Mouse (Mus musculus): Measurements from ENCODE around the gene Tpd52l2. TPM values are rescaled to one million over a fixed set of nuclear protein-coding genes. Genes with fewer than 3 reads are reported as not detected.
A peak's percentile ranks its signal among the peaks of the same experiment; 100 is the strongest.

Gene Tpd52l2
- polyA plus RNA-seq, 1 experiment from 2014 or later, result 112 TPM

- H3K9me3 ChIP-seq (ENCODE audit: control insufficient read depth, low read length), result no peaks in the 10 kb centered on the region
- H3K9ac ChIP-seq (replicated peaks; ENCODE audit: low read length), result peak overlapping the region; percentile 89
- peak overlapping the region; percentile 67 for H3K4me2 ChIP-seq (ENCODE audit: low read length)
- H3K27ac ChIP-seq (replicated peaks; ENCODE audit: low read depth, low read length), result peak overlapping the region; percentile 95
- H3K27me3 ChIP-seq (ENCODE audit: control insufficient read depth, insufficient read depth, low read length), result no peaks in the 10 kb centered on the region
- DNase-seq, result no peak
- H3K4me3 ChIP-seq (replicated peaks; ENCODE audit: low read depth, low read length), result peak overlapping the region; percentile 94
- ATAC-seq (ENCODE audit: low FRiP score, low TSS enrichment), result no peak
- peaks cover 32% of the 10 kb centered on the region for H3K36me3 ChIP-seq (ENCODE audit: control insufficient read depth, insufficient read depth, low read length)
- H3K4me1 ChIP-seq (ENCODE audit: control insufficient read depth, insufficient read depth, low read length), result peaks cover 24% of the 10 kb centered on the region
- WGBS, result 76% methylated on average over 3 of the region's 3 CpGs
Measured at GRCm38 (mm10) chr2:181519201-181519600, 22.3 kb downstream of the Tpd52l2 start.

DNA sequence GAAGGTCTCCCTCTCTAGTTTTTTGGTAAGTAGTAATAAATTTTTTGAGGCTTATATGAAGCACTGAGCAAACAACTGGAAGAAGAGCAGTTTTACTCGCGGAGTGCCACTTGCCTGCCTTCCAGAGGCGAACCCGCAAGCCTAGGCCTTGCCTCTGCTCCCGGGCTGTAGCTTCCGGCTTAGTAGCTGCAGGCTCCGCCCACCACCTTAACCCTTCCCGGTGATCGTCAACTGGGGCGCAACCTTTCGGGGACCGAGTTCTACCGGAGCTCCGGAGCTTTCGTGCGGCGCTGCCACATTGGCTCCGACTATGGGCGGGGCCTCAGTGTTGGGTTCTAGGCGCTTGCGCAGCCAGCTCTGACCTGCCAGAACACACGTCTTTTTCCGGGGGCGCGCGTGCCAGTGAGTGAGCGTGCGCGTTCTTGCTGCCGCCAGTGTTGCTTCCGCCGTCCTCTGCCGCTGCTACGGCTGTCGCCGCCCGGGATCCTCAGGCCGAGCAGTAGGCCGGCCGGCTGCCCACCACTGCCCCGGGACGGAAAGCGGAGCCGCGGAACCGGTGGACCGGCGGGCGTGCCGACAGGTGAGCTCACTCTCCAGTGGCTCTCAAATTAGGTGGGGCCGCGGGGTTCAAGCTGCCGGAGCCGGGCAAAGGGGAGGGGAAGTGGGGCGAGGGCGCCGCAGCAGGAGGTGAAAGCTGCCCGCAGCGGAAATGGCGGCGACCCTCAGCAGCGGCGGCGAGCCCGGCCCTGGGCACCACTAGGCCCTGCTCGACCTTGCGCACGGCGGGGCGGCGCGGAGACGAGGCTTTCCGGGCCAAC lies 23.4 kb downstream of the Tpd52l2 start, which contains the start of gene Dnajc5:
Gene Dnajc5, plus strand, starts transcription at position 368 of the 818 bp plus-strand sequence.
- ATAC-seq (ENCODE audit: low FRiP score, low TSS enrichment) (peak; percentile 97), DNase-seq (peak; percentile 99)
- Histone ChIP-seq H3K36me3 (ENCODE audit: control insufficient read depth, insufficient read depth, low read length) (peaks cover 24% of the 10 kb centered on the region), H3K4me3 (replicated peaks; ENCODE audit: low read depth, low read length) (peak within 1 kb of the TSS; percentile 94), H3K9me3 (ENCODE audit: control insufficient read depth, low read length) (no peaks in the 10 kb centered on the region), H3K27ac (replicated peaks; ENCODE audit: low read depth, low read length) (peak within 1 kb of the TSS; percentile 95), H3K9ac (replicated peaks; ENCODE audit: low read length) (peak within 1 kb of the TSS; percentile 89), H3K4me2 (ENCODE audit: low read length) (peak within 1 kb of the TSS; percentile 67), H3K27me3 (ENCODE audit: control insufficient read depth, insufficient read depth, low read length) (no peaks in the 10 kb centered on the region), H3K4me1 (ENCODE audit: control insufficient read depth, insufficient read depth, low read length) (peaks cover 24% of the 10 kb centered on the region)
- under 1% methylated on average over 72 of the region's 74 CpGs for WGBS

- DNase-seq, result no peak
- Histone ChIP-seq H3K9me3 (ENCODE audit: control insufficient read depth, low read length) (no peaks in the 10 kb centered on the region), H3K36me3 (ENCODE audit: control insufficient read depth, insufficient read depth, low read length) (peaks cover 20% of the 10 kb centered on the region), H3K4me1 (ENCODE audit: control insufficient read depth, insufficient read depth, low read length) (peaks cover 24% of the 10 kb centered on the region), H3K27me3 (ENCODE audit: control insufficient read depth, insufficient read depth, low read length) (no peaks in the 10 kb centered on the region), H3K27ac (replicated peaks; ENCODE audit: low read depth, low read length) (peak overlapping the region; percentile 95), H3K4me3 (replicated peaks; ENCODE audit: low read depth, low read length) (peak overlapping the region; percentile 94), H3K9ac (replicated peaks; ENCODE audit: low read length) (peak overlapping the region; percentile 89), H3K4me2 (ENCODE audit: low read length) (peak overlapping the region; percentile 67)
- WGBS, result under 1% methylated on average over 17 of the region's 17 CpGs
- ATAC-seq (ENCODE audit: low FRiP score, low TSS enrichment), result no peak
Measured at GRCm38 (mm10) chr2:181520936-181521227, 23.9 kb downstream of the Tpd52l2 start.

- peak overlapping the region; percentile 94 for H3K4me3 ChIP-seq (replicated peaks; ENCODE audit: low read depth, low read length)
- peaks cover 14% of the 10 kb centered on the region for H3K36me3 ChIP-seq (ENCODE audit: control insufficient read depth, insufficient read depth, low read length)
- H3K4me2 ChIP-seq (ENCODE audit: low read length), result peak overlapping the region; percentile 67
- 70% methylated on average over 10 of the region's 10 CpGs for WGBS
- ATAC-seq (ENCODE audit: low FRiP score, low TSS enrichment) (no peak), DNase-seq (no peak)
- no peaks in the 10 kb centered on the region for H3K27me3 ChIP-seq (ENCODE audit: control insufficient read depth, insufficient read depth, low read length)
- H3K9me3 ChIP-seq (ENCODE audit: control insufficient read depth, low read length), result no peaks in the 10 kb centered on the region
- peaks cover 24% of the 10 kb centered on the region for H3K4me1 ChIP-seq (ENCODE audit: control insufficient read depth, insufficient read depth, low read length)
- peak overlapping the region; percentile 89 for H3K9ac ChIP-seq (replicated peaks; ENCODE audit: low read length)
- H3K27ac ChIP-seq (replicated peaks; ENCODE audit: low read depth, low read length), result no peak overlapping the region
Measured at GRCm38 (mm10) chr2:181521491-181521890, 24.5 kb downstream of the Tpd52l2 start.

- no peak for ATAC-seq (ENCODE audit: low FRiP score, low TSS enrichment)
Measured at GRCm38 (mm10) chr2:181522811-181523210, 25.9 kb downstream of the Tpd52l2 start.

GRCm38 (mm10) chr2:181525526-181525925 lies 28.6 kb downstream of the Tpd52l2 start:
- Histone ChIP-seq H3K27ac (replicated peaks; ENCODE audit: low read depth, low read length) (no peak overlapping the region), H3K27me3 (ENCODE audit: control insufficient read depth, insufficient read depth, low read length) (no peaks in the 10 kb centered on the region), H3K4me3 (replicated peaks; ENCODE audit: low read depth, low read length) (no peak overlapping the region), H3K4me2 (ENCODE audit: low read length) (no peak overlapping the region), H3K9ac (replicated peaks; ENCODE audit: low read length) (no peak overlapping the region), H3K9me3 (ENCODE audit: control insufficient read depth, low read length) (no peaks in the 10 kb centered on the region), H3K4me1 (ENCODE audit: control insufficient read depth, insufficient read depth, low read length) (peaks cover 13% of the 10 kb centered on the region), H3K36me3 (ENCODE audit: control insufficient read depth, insufficient read depth, low read length) (no peaks in the 10 kb centered on the region)
- DNase-seq (no peak), ATAC-seq (ENCODE audit: low FRiP score, low TSS enrichment) (no peak)
- WGBS, result 94% methylated on average over 5 of the region's 5 CpGs

More at GRCm38 (mm10) chr2:181522811-181523210, 25.9 kb downstream of the Tpd52l2 start:
- Histone ChIP-seq H3K27me3 (ENCODE audit: control insufficient read depth, insufficient read depth, low read length) (no peaks in the 10 kb centered on the region), H3K4me3 (replicated peaks; ENCODE audit: low read depth, low read length) (no peak overlapping the region), H3K4me2 (ENCODE audit: low read length) (no peak overlapping the region), H3K36me3 (ENCODE audit: control insufficient read depth, insufficient read depth, low read length) (peaks cover under 1% of the 10 kb centered on the region; the same call in 1 of the 2 replicates), H3K9me3 (ENCODE audit: control insufficient read depth, low read length) (no peaks in the 10 kb centered on the region), H3K27ac (replicated peaks; ENCODE audit: low read depth, low read length) (no peak overlapping the region), H3K9ac (replicated peaks; ENCODE audit: low read length) (no peak overlapping the region), H3K4me1 (ENCODE audit: control insufficient read depth, insufficient read depth, low read length) (peaks cover 24% of the 10 kb centered on the region)
- WGBS, result 74% methylated on average over 5 of the region's 5 CpGs
- peak; percentile 40 for DNase-seq

GRCm38 (mm10) chr2:181529076-181529475 lies 32.1 kb downstream of the Tpd52l2 start:
- Histone ChIP-seq H3K4me1 (ENCODE audit: control insufficient read depth, insufficient read depth, low read length) (no peaks in the 10 kb centered on the region), H3K4me2 (ENCODE audit: low read length) (no peak overlapping the region), H3K27me3 (ENCODE audit: control insufficient read depth, insufficient read depth, low read length) (no peaks in the 10 kb centered on the region), H3K9ac (replicated peaks; ENCODE audit: low read length) (no peak overlapping the region), H3K27ac (replicated peaks; ENCODE audit: low read depth, low read length) (no peak overlapping the region), H3K36me3 (ENCODE audit: control insufficient read depth, insufficient read depth, low read length) (no peaks in the 10 kb centered on the region), H3K9me3 (ENCODE audit: control insufficient read depth, low read length) (0 out of 2 replicates have a peak, but pooled peaks cover 5% of the 10 kb centered on the region), H3K4me3 (replicated peaks; ENCODE audit: low read depth, low read length) (no peak overlapping the region)
- ATAC-seq (ENCODE audit: low FRiP score, low TSS enrichment) (no peak), DNase-seq (no peak)
- WGBS, result 91% methylated on average over 1 of the region's 1 CpGs

DNA sequence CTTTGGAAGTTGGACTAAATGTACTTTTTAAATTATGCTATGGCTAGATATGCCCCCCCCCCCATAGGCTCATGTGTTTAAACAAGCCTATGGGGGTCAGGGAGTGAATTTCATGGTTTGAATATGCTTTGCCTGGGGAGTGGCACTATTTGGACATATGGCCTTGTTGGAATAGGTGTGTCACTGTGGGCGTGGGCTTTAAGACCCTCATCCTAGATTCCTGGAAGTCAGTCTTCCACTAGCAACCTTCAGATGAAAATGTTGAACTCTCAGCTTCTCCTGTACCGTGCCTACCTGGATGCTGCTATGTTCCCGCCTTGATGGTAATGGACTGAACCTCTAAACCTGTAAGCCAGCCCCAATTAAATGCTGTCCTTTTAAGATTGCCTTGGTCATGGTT lies 35.6 kb downstream of the Tpd52l2 start:
- 94% methylated on average over 3 of the region's 3 CpGs for WGBS
- Histone ChIP-seq H3K9me3 (ENCODE audit: control insufficient read depth, low read length) (0 out of 2 replicates have a peak, but pooled peaks cover 5% of the 10 kb centered on the region), H3K9ac (replicated peaks; ENCODE audit: low read length) (no peak overlapping the region), H3K4me1 (ENCODE audit: control insufficient read depth, insufficient read depth, low read length) (no peaks in the 10 kb centered on the region), H3K27me3 (ENCODE audit: control insufficient read depth, insufficient read depth, low read length) (no peaks in the 10 kb centered on the region), H3K27ac (replicated peaks; ENCODE audit: low read depth, low read length) (no peak overlapping the region), H3K36me3 (ENCODE audit: control insufficient read depth, insufficient read depth, low read length) (no peaks in the 10 kb centered on the region), H3K4me3 (replicated peaks; ENCODE audit: low read depth, low read length) (no peak overlapping the region), H3K4me2 (ENCODE audit: low read length) (no peak overlapping the region)
- ATAC-seq (ENCODE audit: low FRiP score, low TSS enrichment), result no peak
- DNase-seq, result no peak

GRCm38 (mm10) chr2:181536410-181536809 lies 39.5 kb downstream of the Tpd52l2 start:
- H3K9ac ChIP-seq (replicated peaks; ENCODE audit: low read length), result no peak overlapping the region
- no peaks in the 10 kb centered on the region for H3K36me3 ChIP-seq (ENCODE audit: control insufficient read depth, insufficient read depth, low read length)
- WGBS, result 93% methylated on average over 2 of the region's 2 CpGs
- no peak for DNase-seq
- H3K27me3 ChIP-seq (ENCODE audit: control insufficient read depth, insufficient read depth, low read length), result no peaks in the 10 kb centered on the region
- no peak overlapping the region for H3K27ac ChIP-seq (replicated peaks; ENCODE audit: low read depth, low read length)
- no peaks in the 10 kb centered on the region for H3K4me1 ChIP-seq (ENCODE audit: control insufficient read depth, insufficient read depth, low read length)
- H3K4me3 ChIP-seq (replicated peaks; ENCODE audit: low read depth, low read length), result no peak overlapping the region
- H3K9me3 ChIP-seq (ENCODE audit: control insufficient read depth, low read length), result no peaks in the 10 kb centered on the region
- ATAC-seq (ENCODE audit: low FRiP score, low TSS enrichment), result no peak
- no peak overlapping the region for H3K4me2 ChIP-seq (ENCODE audit: low read length)

All from midbrain, embryonic 14.5 days (tissue).